Mouse (Mus musculus) left cerebral cortex, adult 11 months (tissue): ENCODE measurements at regions not wholly inside any gene's neighbourhood (a gene's known extent, or its start where the extent isn't known, plus 50 kb on each side); places are given as distances from the start of the nearest gene placed in this dataset.

Experiments used
- DNase-seq: peaks from one replicate; pipeline ENCODE4 v3.0.0; 2022; ENCODE audit warnings: low spot score

GRCm38 (mm10) chr6:51182771-51183284, 249.6 kb upstream of the Nfe2l3 start:
- DNase-seq = no peak

- DNase-seq = no peak
Observed at GRCm38 (mm10) chr6:51183576-51184420, 248.7 kb upstream of the Nfe2l3 start.

GRCm38 (mm10) chr6:51184500-51184899, 248.0 kb upstream of the Nfe2l3 start:
- no peak for DNase-seq

- DNase-seq = no peak
Observed at GRCm38 (mm10) chr6:51185201-51185600, 247.3 kb upstream of the Nfe2l3 start.

GRCm38 (mm10) chr6:51189173-51189572, 243.3 kb upstream of the Nfe2l3 start:
- DNase-seq = no peak

- no peak for DNase-seq
Observed at GRCm38 (mm10) chr6:51192826-51193225, 239.6 kb upstream of the Nfe2l3 start.

- DNase-seq = no peak
Observed at GRCm38 (mm10) chr6:51193356-51193755, 239.1 kb upstream of the Nfe2l3 start.

- no peak for DNase-seq
Observed at GRCm38 (mm10) chr6:51196391-51196790, 236.1 kb upstream of the Nfe2l3 start.

- DNase-seq = no peak
Observed at GRCm38 (mm10) chr6:51197000-51197774, 235.3 kb upstream of the Nfe2l3 start.

GRCm38 (mm10) chr6:51200207-51200606, 232.3 kb upstream of the Nfe2l3 start:
- DNase-seq = no peak

GRCm38 (mm10) chr6:51200837-51201236, 231.6 kb upstream of the Nfe2l3 start:
- no peak for DNase-seq

GRCm38 (mm10) chr6:51204306-51204705, 228.2 kb upstream of the Nfe2l3 start:
- no peak for DNase-seq

- DNase-seq = no peak
Observed at GRCm38 (mm10) chr6:51205411-51205810, 227.1 kb upstream of the Nfe2l3 start.

GRCm38 (mm10) chr6:51206712-51207505, 225.6 kb upstream of the Nfe2l3 start:
- DNase-seq = peak; percentile 11

- no peak for DNase-seq
Observed at GRCm38 (mm10) chr6:51207587-51208361, 224.7 kb upstream of the Nfe2l3 start.

GRCm38 (mm10) chr6:51208660-51209396, 223.6 kb upstream of the Nfe2l3 start:
- peak; percentile 18 for DNase-seq

GRCm38 (mm10) chr6:51211418-51211817, 221.1 kb upstream of the Nfe2l3 start:
- DNase-seq = no peak

- DNase-seq = no peak
Observed at GRCm38 (mm10) chr6:51212216-51212615, 220.3 kb upstream of the Nfe2l3 start.

GRCm38 (mm10) chr6:51215371-51215770, 217.1 kb upstream of the Nfe2l3 start:
- DNase-seq = no peak

- no peak for DNase-seq
Observed at GRCm38 (mm10) chr6:51216472-51216871, 216.0 kb upstream of the Nfe2l3 start.

GRCm38 (mm10) chr6:51219691-51220090, 212.8 kb upstream of the Nfe2l3 start:
- DNase-seq = no peak
